Mouse (Mus musculus) MEL (cell line): ENCODE results near the gene Ccm2. TPM values are rescaled to one million over a fixed set of nuclear protein-coding genes. Genes with fewer than 3 reads are reported as not detected.

Source experiments
- DNase-seq: peaks from one replicate; pipeline ENCODE4 v3.0.0; 2011; ENCODE audit warnings: low read depth, low spot score
- H3K27ac ChIP-seq: 2 replicates; pipeline ENCODE4 v1.5.1; 2012; ENCODE audit warnings: low read depth, mild to moderate bottlenecking, control low read depth, low read length, moderate library complexity; ENCODE audit not compliant: control insufficient read depth
- H3K27me3 ChIP-seq, 2 experiments: fragments of 150-350 bp in 1 of 2; sonication (generic) in 1 of 2; 2 replicates each; pipeline ENCODE4 v1.6.1; 2012; ENCODE audit warnings: low read length in 2 of 2, mild to moderate bottlenecking in 2 of 2, improper control_type of control experiment in 1 of 2, moderate library complexity in 1 of 2; ENCODE audit not compliant: insufficient read depth in 2 of 2, control insufficient read depth in 1 of 2
- H3K36me3 ChIP-seq, 2 experiments: 2 replicates each; pipeline ENCODE4 v1.6.1; 2012 to 2014; ENCODE audit warnings: low read length in 2 of 2, improper control_type of control experiment in 1 of 2, inconsistent platforms in 1 of 2, mild to moderate bottlenecking in 1 of 2; ENCODE audit not compliant: insufficient read depth in 2 of 2, control insufficient read depth in 1 of 2
- H3K4me1 ChIP-seq, 2 experiments: fragments of 150-350 bp in 1 of 2; sonication (generic) in 1 of 2; 2 replicates each; pipeline ENCODE4 v1.6.1; 2012; ENCODE audit warnings: low read length in 2 of 2, improper control_type of control experiment in 1 of 2, mild to moderate bottlenecking in 1 of 2; ENCODE audit not compliant: insufficient read depth in 2 of 2, control insufficient read depth in 1 of 2
- H3K4me3 ChIP-seq, 2 experiments: fragments of 150-350 bp in 1 of 2; sonication (generic) in 1 of 2; 2 replicates each; pipeline ENCODE4 v1.5.1; 2012; ENCODE audit warnings: low read depth in 2 of 2, low read length in 2 of 2, mild to moderate bottlenecking in 2 of 2, moderate library complexity in 2 of 2, control low read depth in 1 of 2, improper control_type of control experiment in 1 of 2; ENCODE audit not compliant: control insufficient read depth in 1 of 2, insufficient read depth in 1 of 2
- H3K79me2 ChIP-seq: 2 replicates; pipeline ENCODE4 v1.6.1; 2012; ENCODE audit warnings: mild to moderate bottlenecking, low read length, moderate library complexity; ENCODE audit not compliant: control insufficient read depth, poor library complexity, insufficient read depth
- H3K9ac ChIP-seq: 2 replicates; pipeline ENCODE4 v1.6.1; 2012; ENCODE audit warnings: low read depth, mild to moderate bottlenecking, control low read depth, low read length, moderate library complexity; ENCODE audit not compliant: control insufficient read depth, poor library complexity, severe bottlenecking
- H3K9me3 ChIP-seq: fragments of 150-350 bp; sonication (generic); replicated peaks from 2 replicates; pipeline ENCODE4 v1.6.1; 2012; ENCODE audit warnings: mild to moderate bottlenecking, low read length, improper control_type of control experiment, moderate library complexity; ENCODE audit not compliant: insufficient read depth
- CTCF ChIP-seq, 3 experiments: IDR thresholded peaks in 2 of 3; conservative IDR thresholded peaks in 1 of 3; 2 replicates each; pipeline ENCODE4 v1.5.1; 2011 to 2012; ENCODE audit warnings: low read length in 3 of 3, low read depth in 2 of 3, mild to moderate bottlenecking in 2 of 3, improper control_type of control experiment in 1 of 3, inconsistent platforms in 1 of 3, mixed read lengths in 1 of 3, moderate library complexity in 1 of 3; ENCODE audit not compliant: control insufficient read depth in 1 of 3, insufficient read depth in 1 of 3, poor library complexity in 1 of 3, severe bottlenecking in 1 of 3
- ELF1 ChIP-seq: IDR thresholded peaks from 2 replicates; pipeline ENCODE4 v1.6.1; 2014; ENCODE audit warnings: low read depth, mild to moderate bottlenecking, inconsistent platforms, low read length, improper control_type of control experiment, moderate library complexity
- GABPA ChIP-seq: IDR thresholded peaks from 2 replicates; pipeline ENCODE4 v1.6.1; 2012; ENCODE audit warnings: low read depth, mild to moderate bottlenecking, inconsistent platforms, low read length, improper control_type of control experiment, moderate library complexity
- JUND ChIP-seq: IDR thresholded peaks from 2 replicates; pipeline ENCODE4 v1.6.1; 2011; ENCODE audit warnings: low read depth, mild to moderate bottlenecking, improper control_type of control experiment, low read length
- MAX ChIP-seq: IDR thresholded peaks from 2 replicates; pipeline ENCODE4 v1.6.1; 2011; ENCODE audit warnings: low read length, improper control_type of control experiment
- MXI1 ChIP-seq: IDR thresholded peaks from 2 replicates; pipeline ENCODE4 v1.6.1; 2011; ENCODE audit warnings: mild to moderate bottlenecking, low read depth, low read length, improper control_type of control experiment
- NRF1 ChIP-seq: IDR thresholded peaks from 2 replicates; pipeline ENCODE4 v1.6.1; 2014; ENCODE audit warnings: low read depth, mild to moderate bottlenecking, inconsistent platforms, low read length, improper control_type of control experiment, moderate library complexity; ENCODE audit not compliant: poor library complexity, insufficient read depth, severe bottlenecking
- POLR2A ChIP-seq, 2 experiments: IDR thresholded peaks; 2 replicates each; pipeline ENCODE4 v1.6.1; 2011 to 2012; ENCODE audit warnings: low read length in 2 of 2, mild to moderate bottlenecking in 2 of 2, control low read depth in 1 of 2, improper control_type of control experiment in 1 of 2, low read depth in 1 of 2, moderate library complexity in 1 of 2; ENCODE audit not compliant: control insufficient read depth in 1 of 2, insufficient read depth in 1 of 2, poor library complexity in 1 of 2
- POLR2AphosphoS2 ChIP-seq: IDR thresholded peaks from 2 replicates; pipeline ENCODE4 v1.6.1; 2011; ENCODE audit warnings: low read length, improper control_type of control experiment
- RAD21 ChIP-seq: IDR thresholded peaks from 2 replicates; pipeline ENCODE4 v1.6.1; 2011; ENCODE audit warnings: mild to moderate bottlenecking, low read depth, low read length, improper control_type of control experiment
- SIN3A ChIP-seq: IDR thresholded peaks from 2 replicates; pipeline ENCODE4 v1.6.1; 2012; ENCODE audit warnings: low read length, improper control_type of control experiment, inconsistent platforms
- TBP ChIP-seq: IDR thresholded peaks from 2 replicates; pipeline ENCODE4 v1.8.0; 2011; ENCODE audit warnings: low read depth, low read length, improper control_type of control experiment
- UBTF ChIP-seq: IDR thresholded peaks from 2 replicates; pipeline ENCODE4 v1.6.1; 2012; ENCODE audit warnings: low read depth, mild to moderate bottlenecking, inconsistent platforms, low read length, improper control_type of control experiment, moderate library complexity, borderline replicate concordance; ENCODE audit not compliant: insufficient read depth
- polyA plus RNA-seq, 2 experiments: library from polyadenylated mRNA; stranded (reverse) in 1 of 2; unstranded in 1 of 2; fragments of >175 nt in 1 of 2; fragments of >200 nt in 1 of 2; gene quantifications; 2 replicates each; pipeline versions ENCODE4 v1.2.1 to v1.2.4; 2012; ENCODE audit warnings: low replicate concordance in 2 of 2, low read depth in 1 of 2; ENCODE audit not compliant: insufficient read length in 2 of 2, insufficient read depth in 1 of 2, missing spikeins in 1 of 2
- total RNA-seq: library from RNA; depleted of rRNA; stranded (reverse); fragments of 300-350 nt; gene quantifications from 2 replicates; pipeline ENCODE4 v1.2.3, GENCODE M21; 2012

The Ccm2 gene
- total and polyA plus RNA-seq, 3 experiments, result 49.2 to 66.4 TPM; not detected in 1

DNA sequence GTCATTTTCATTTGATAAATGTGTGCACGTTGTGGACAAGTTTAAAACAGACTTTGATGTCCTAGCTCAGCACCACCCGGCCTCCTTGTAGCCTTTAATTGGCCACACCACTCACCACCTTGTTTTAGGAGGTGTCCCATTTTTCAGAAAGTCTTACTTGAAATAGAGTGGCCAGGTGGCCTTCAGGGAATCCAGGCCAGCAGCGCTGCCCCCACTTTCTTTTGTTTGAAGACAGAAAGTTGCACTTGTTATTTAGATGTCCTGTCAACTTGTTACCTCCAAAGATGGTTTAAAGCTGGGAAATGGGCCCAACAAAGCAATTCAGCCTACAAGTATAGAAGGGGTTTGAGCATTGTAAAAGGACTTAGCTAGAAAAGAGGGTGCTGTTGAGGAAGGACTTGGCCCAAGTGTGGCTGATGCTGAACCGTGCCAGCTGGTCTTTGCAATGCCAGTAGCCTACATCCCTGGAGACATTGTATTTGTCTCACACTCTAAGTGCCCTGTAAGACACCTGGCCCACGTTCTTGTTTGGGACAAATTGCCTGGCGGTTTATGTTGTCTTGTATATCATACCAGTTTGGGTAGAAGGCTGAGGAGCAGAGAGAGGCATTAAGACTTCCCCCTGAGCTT lies 1.1 kb downstream of the Ccm2 start:
- Histone ChIP-seq H3K36me3 (peaks cover 6 to 21% of the 10 kb centered on the region in 2 experiments), H3K9ac (peak overlapping the region; percentile 97), H3K27me3 (no peaks in the 10 kb centered on the region), H3K79me2 (peaks cover 49% of the 10 kb centered on the region), H3K4me3 (peak overlapping the region; percentile 93 to 97), H3K27ac (peak overlapping the region; percentile 94), H3K4me1 (peaks cover 3 to 10% of the 10 kb centered on the region in 2 experiments; a peak in 1 of 4 replicates), H3K9me3 (no peaks in the 10 kb centered on the region)
- TF ChIP-seq POLR2AphosphoS2 (0 out of 2 replicates have a peak, but pooled peaks have one; percentile 0), UBTF (no peak)
- DNase-seq, result peak; percentile 60

DNA sequence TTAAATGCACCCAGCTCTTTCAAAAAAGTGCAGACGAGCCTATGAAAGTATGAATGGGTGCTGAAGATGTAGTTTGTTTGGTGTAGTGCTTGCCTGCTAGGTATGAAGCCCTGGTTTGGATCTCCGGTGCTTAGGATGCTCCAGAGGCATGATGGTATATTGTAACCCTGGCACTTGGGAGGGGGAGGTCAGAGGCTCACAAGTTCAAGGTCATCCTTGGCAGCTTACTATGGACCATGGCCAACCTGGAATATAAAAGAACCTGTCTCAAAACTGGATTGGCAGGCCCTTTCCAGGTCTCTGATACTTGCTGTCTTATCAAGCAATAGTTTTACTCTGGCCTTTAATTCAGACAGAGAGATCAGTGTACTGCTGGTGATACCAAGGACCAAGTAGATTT lies 3.1 kb downstream of the Ccm2 start:
- TF ChIP-seq NRF1, result no peak
- TF ChIP-seq TBP, result no peak
- TF ChIP-seq SIN3A, result no peak
- no peak for TF ChIP-seq GABPA
- no peak for TF ChIP-seq RAD21
- TF ChIP-seq MAX, result no peak
- TF ChIP-seq ELF1, result no peak
- TF ChIP-seq JUND, result no peak
- TF ChIP-seq MXI1, result no peak
- TF ChIP-seq, all 39 proteins: peak for 0
- H3K27ac ChIP-seq, result no peak overlapping the region
- peaks cover 8 to 21% of the 10 kb centered on the region in 2 experiments for H3K36me3 ChIP-seq
- no peaks in the 10 kb centered on the region for H3K27me3 ChIP-seq
- peaks cover 3 to 8% of the 10 kb centered on the region in 2 experiments; a peak in 1 of 4 replicates for H3K4me1 ChIP-seq
- peaks cover 64% of the 10 kb centered on the region for H3K79me2 ChIP-seq
- no peaks in the 10 kb centered on the region for H3K9me3 ChIP-seq
- no peak for DNase-seq
- H3K9ac ChIP-seq, result no peak overlapping the region
- H3K4me3 ChIP-seq, result no peak overlapping the region

DNA sequence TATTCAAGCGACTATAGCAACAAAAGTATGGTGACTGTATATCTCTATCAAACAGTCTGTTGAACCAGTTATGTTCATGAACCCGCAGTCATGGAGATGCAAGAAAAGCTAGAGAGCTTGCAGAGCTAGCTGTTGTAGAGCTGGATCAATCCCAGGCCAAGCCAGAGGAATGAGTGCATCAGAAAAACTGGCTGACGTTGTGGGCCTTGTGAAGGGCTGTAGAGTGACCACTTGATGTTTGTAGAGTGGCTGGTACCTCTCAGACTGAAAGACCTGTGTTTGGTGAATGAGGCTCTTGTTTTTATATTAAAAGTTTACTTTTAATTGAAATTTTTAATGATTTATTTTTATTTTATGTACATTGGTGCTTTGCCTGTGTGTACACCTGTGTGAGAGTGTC lies 3.5 kb downstream of the Ccm2 start:
- Histone ChIP-seq H3K4me3 (no peak overlapping the region), H3K27me3 (no peaks in the 10 kb centered on the region), H3K27ac (no peak overlapping the region), H3K36me3 (peaks cover 8 to 21% of the 10 kb centered on the region in 2 experiments), H3K9me3 (no peaks in the 10 kb centered on the region), H3K79me2 (peaks cover 66% of the 10 kb centered on the region), H3K9ac (no peak overlapping the region), H3K4me1 (peaks cover 3 to 8% of the 10 kb centered on the region in 2 experiments; a peak in 1 of 4 replicates)
- DNase-seq, result no peak
- TF ChIP-seq CTCF (IDR thresholded peaks at IDR 0.05 in 2 of 3, conservative IDR thresholded peaks at IDR 0.05 in 1 of 3; ENCODE audit: control insufficient read depth in 1 of 3, insufficient read depth in 1 of 3, low read depth in 2 of 3, low read length in 3 of 3, poor library complexity in 1 of 3, severe bottlenecking in 1 of 3), result no peak
- TF ChIP-seq POLR2A (IDR thresholded peaks at IDR 0.05; ENCODE audit: control insufficient read depth in 1 of 2, insufficient read depth in 1 of 2, low read depth in 1 of 2, low read length in 2 of 2, poor library complexity in 1 of 2), result 0 out of 4 replicates have a peak, but pooled peaks of 1 of the 2 experiments have one; percentile 16
